Mouse (Mus musculus): ENCODE data around the gene Dhx37. TPM values are rescaled to one million over a fixed set of nuclear protein-coding genes. Genes with fewer than 3 reads are reported as not detected.
"Not testable (repeated sequence)": the region's sequence is repeated elsewhere in the genome, so short reads cannot be mapped to it uniquely, and the experiment has no call there.

Gene Dhx37
- polyA plus RNA-seq, 1 experiment from 2014 or later = 12.8 TPM

- Histone ChIP-seq H3K9me3 (replicated peaks; ENCODE audit: control insufficient read depth, low read length, poor library complexity, severe bottlenecking) (no peaks in the 10 kb centered on the region), H3K4me3 (ENCODE audit: low read depth, low read length) (no peak overlapping the region), H3K27me3 (ENCODE audit: control insufficient read depth, insufficient read depth, low read depth, low read length) (no peaks in the 10 kb centered on the region), H3K4me2 (ENCODE audit: low read length) (no peak overlapping the region), H3K36me3 (ENCODE audit: control insufficient read depth, insufficient read depth, low read length) (no peaks in the 10 kb centered on the region), H3K27ac (ENCODE audit: low read length) (no peak overlapping the region), H3K9ac (ENCODE audit: low read depth, low read length) (no peak overlapping the region), H3K4me1 (ENCODE audit: control insufficient read depth, insufficient read depth, low read length) (peaks cover 15% of the 10 kb centered on the region)
- 80% methylated on average over 3 of the region's 3 CpGs for WGBS
- ATAC-seq = no peak
Observed at GRCm38 (mm10) chr5:125443915-125444314, 10.0 kb upstream of the Dhx37 start.

- 92% methylated on average over 5 of the region's 5 CpGs for WGBS
- Histone ChIP-seq H3K4me2 (ENCODE audit: low read length) (no peak overlapping the region), H3K9ac (ENCODE audit: low read depth, low read length) (no peak overlapping the region), H3K4me1 (ENCODE audit: control insufficient read depth, insufficient read depth, low read length) (peaks cover 15% of the 10 kb centered on the region), H3K27ac (ENCODE audit: low read length) (no peak overlapping the region), H3K27me3 (ENCODE audit: control insufficient read depth, insufficient read depth, low read depth, low read length) (no peaks in the 10 kb centered on the region), H3K36me3 (ENCODE audit: control insufficient read depth, insufficient read depth, low read length) (no peaks in the 10 kb centered on the region), H3K4me3 (ENCODE audit: low read depth, low read length) (no peak overlapping the region), H3K9me3 (replicated peaks; ENCODE audit: control insufficient read depth, low read length, poor library complexity, severe bottlenecking) (no peaks in the 10 kb centered on the region)
- ATAC-seq = no peak
Observed at GRCm38 (mm10) chr5:125443335-125443734, 9.4 kb upstream of the Dhx37 start.

- H3K9me3 ChIP-seq (replicated peaks; ENCODE audit: control insufficient read depth, low read length, poor library complexity, severe bottlenecking) = no peaks in the 10 kb centered on the region
Observed at GRCm38 (mm10) chr5:125442136-125442995, 8.4 kb upstream of the Dhx37 start.

GRCm38 (mm10) chr5:125441234-125442114, 7.6 kb upstream of the Dhx37 start, which contains the start of gene Bri3bp:
Gene Bri3bp (plus strand): TSS chr5:125441568.
- Histone ChIP-seq H3K9me3 (replicated peaks; ENCODE audit: control insufficient read depth, low read length, poor library complexity, severe bottlenecking) (no peaks in the 10 kb centered on the region), H3K27ac (ENCODE audit: low read length) (peak within 1 kb of the TSS; percentile 75), H3K9ac (ENCODE audit: low read depth, low read length) (peak within 1 kb of the TSS; percentile 86), H3K4me1 (ENCODE audit: control insufficient read depth, insufficient read depth, low read length) (peaks cover 15% of the 10 kb centered on the region), H3K36me3 (ENCODE audit: control insufficient read depth, insufficient read depth, low read length) (no peaks in the 10 kb centered on the region), H3K27me3 (ENCODE audit: control insufficient read depth, insufficient read depth, low read depth, low read length) (no peaks in the 10 kb centered on the region), H3K4me2 (ENCODE audit: low read length) (peak within 1 kb of the TSS; percentile 78), H3K4me3 (ENCODE audit: low read depth, low read length) (peak within 1 kb of the TSS; percentile 73)
- WGBS = under 1% methylated on average over 78 of the region's 97 CpGs
- ATAC-seq = peak; percentile 82

More at GRCm38 (mm10) chr5:125442136-125442995, 8.4 kb upstream of the Dhx37 start:
- Histone ChIP-seq H3K4me2 (ENCODE audit: low read length) (peak overlapping the region; percentile 78), H3K4me1 (ENCODE audit: control insufficient read depth, insufficient read depth, low read length) (peaks cover 15% of the 10 kb centered on the region), H3K9ac (ENCODE audit: low read depth, low read length) (peak overlapping the region; percentile 86), H3K27ac (ENCODE audit: low read length) (peak overlapping the region; percentile 75), H3K4me3 (ENCODE audit: low read depth, low read length) (peak overlapping the region; percentile 73), H3K36me3 (ENCODE audit: control insufficient read depth, insufficient read depth, low read length) (no peaks in the 10 kb centered on the region), H3K27me3 (ENCODE audit: control insufficient read depth, insufficient read depth, low read depth, low read length) (no peaks in the 10 kb centered on the region)
- WGBS = 22% methylated on average over 27 of the region's 27 CpGs
- ATAC-seq = peak; percentile 55

- ATAC-seq = no peak; the same call in 1 of the 2 replicates
- H3K4me3 ChIP-seq (ENCODE audit: low read depth, low read length) = peak overlapping the region; percentile 73
- peaks cover 15% of the 10 kb centered on the region for H3K4me1 ChIP-seq (ENCODE audit: control insufficient read depth, insufficient read depth, low read length)
- H3K4me2 ChIP-seq (ENCODE audit: low read length) = peak overlapping the region; percentile 78
- H3K9me3 ChIP-seq (replicated peaks; ENCODE audit: control insufficient read depth, low read length, poor library complexity, severe bottlenecking) = no peaks in the 10 kb centered on the region
- peak overlapping the region; percentile 75 for H3K27ac ChIP-seq (ENCODE audit: low read length)
- 4% methylated on average over 7 of the region's 7 CpGs for WGBS
- H3K9ac ChIP-seq (ENCODE audit: low read depth, low read length) = peak overlapping the region; percentile 86
- no peaks in the 10 kb centered on the region for H3K27me3 ChIP-seq (ENCODE audit: control insufficient read depth, insufficient read depth, low read depth, low read length)
- H3K36me3 ChIP-seq (ENCODE audit: control insufficient read depth, insufficient read depth, low read length) = no peaks in the 10 kb centered on the region
Observed at GRCm38 (mm10) chr5:125440583-125441233, 6.8 kb upstream of the Dhx37 start.

- H3K27ac ChIP-seq (ENCODE audit: low read length) = not testable (repeated sequence)
Observed at GRCm38 (mm10) chr5:125434347-125434746, 426 bp upstream of the Dhx37 start.

GRCm38 (mm10) chr5:125432324-125432723, 1.6 kb downstream of the Dhx37 start:
- H3K27me3 ChIP-seq (ENCODE audit: control insufficient read depth, insufficient read depth, low read depth, low read length); H3K27ac ChIP-seq (ENCODE audit: low read length); ATAC-seq; H3K4me3 ChIP-seq (ENCODE audit: low read depth, low read length); H3K9ac ChIP-seq (ENCODE audit: low read depth, low read length); H3K9me3 ChIP-seq (replicated peaks; ENCODE audit: control insufficient read depth, low read length, poor library complexity, severe bottlenecking): not testable (repeated sequence)
- H3K4me1 ChIP-seq (ENCODE audit: control insufficient read depth, insufficient read depth, low read length) = peaks cover 11% of the 10 kb centered on the region
- peak overlapping the region; percentile 92; the same call in 1 of the 2 replicates for H3K4me2 ChIP-seq (ENCODE audit: low read length)
- 94% methylated on average over 2 of the region's 2 CpGs for WGBS
- peaks cover 27% of the 10 kb centered on the region for H3K36me3 ChIP-seq (ENCODE audit: control insufficient read depth, insufficient read depth, low read length)

More at GRCm38 (mm10) chr5:125434347-125434746, 426 bp upstream of the Dhx37 start:
- WGBS = 49% methylated on average over 13 of the region's 15 CpGs
- Histone ChIP-seq H3K4me3 (ENCODE audit: low read depth, low read length) (peak overlapping the region; percentile 73), H3K36me3 (ENCODE audit: control insufficient read depth, insufficient read depth, low read length) (peaks cover 13% of the 10 kb centered on the region), H3K4me2 (ENCODE audit: low read length) (0 out of 2 replicates have a peak overlapping the region, but pooled peaks have one; percentile 2), H3K4me1 (ENCODE audit: control insufficient read depth, insufficient read depth, low read length) (peaks cover 11% of the 10 kb centered on the region)
- not testable (repeated sequence) for H3K9ac ChIP-seq (ENCODE audit: low read depth, low read length); H3K27me3 ChIP-seq (ENCODE audit: control insufficient read depth, insufficient read depth, low read depth, low read length); H3K9me3 ChIP-seq (replicated peaks; ENCODE audit: control insufficient read depth, low read length, poor library complexity, severe bottlenecking); ATAC-seq

GRCm38 (mm10) chr5:125426343-125426742, 7.6 kb downstream of the Dhx37 start:
- ATAC-seq = no peak
- H3K36me3 ChIP-seq (ENCODE audit: control insufficient read depth, insufficient read depth, low read length) = peaks cover 69% of the 10 kb centered on the region
- no peaks in the 10 kb centered on the region for H3K4me1 ChIP-seq (ENCODE audit: control insufficient read depth, insufficient read depth, low read length)
- H3K4me3 ChIP-seq (ENCODE audit: low read depth, low read length) = no peak overlapping the region
- H3K9ac ChIP-seq (ENCODE audit: low read depth, low read length) = no peak overlapping the region
- H3K4me2 ChIP-seq (ENCODE audit: low read length) = no peak overlapping the region
- WGBS = 96% methylated on average over 10 of the region's 10 CpGs
- H3K27me3 ChIP-seq (ENCODE audit: control insufficient read depth, insufficient read depth, low read depth, low read length) = no peaks in the 10 kb centered on the region
- H3K27ac ChIP-seq (ENCODE audit: low read length) = no peak overlapping the region
- H3K9me3 ChIP-seq (replicated peaks; ENCODE audit: control insufficient read depth, low read length, poor library complexity, severe bottlenecking) = no peaks in the 10 kb centered on the region
